Mouse (Mus musculus) testis, postnatal 14 days (tissue): Measurements from ENCODE around the gene Pfkfb1.

Experiments
- DNase-seq: peaks from one replicate; pipeline ENCODE4 v3.0.0; 2021; ENCODE audit warnings: low spot score

The Pfkfb1 gene

GRCm38 (mm10) chrX:150677505-150677904 is 89.5 kb downstream of the Pfkfb1 start:
- no peak for DNase-seq
